Mouse (Mus musculus) cerebellum, adult 2 months (tissue): ENCODE data around the gene Atp10b.

Experiments used
- CTCF ChIP-seq: fragments of 200-500 bp; IDR thresholded peaks from 2 replicates; pipeline ENCODE4 v1.5.1; 2011; ENCODE audit warnings: low read depth, mild to moderate bottlenecking, control low read depth, low read length, moderate library complexity, borderline replicate concordance; ENCODE audit not compliant: insufficient read depth
- POLR2A ChIP-seq: fragments of 200-500 bp; IDR thresholded peaks from 2 replicates; pipeline ENCODE4 v1.6.1; 2011; ENCODE audit warnings: low read length, control low read depth, borderline replicate concordance; ENCODE audit not compliant: insufficient read depth

DNA sequence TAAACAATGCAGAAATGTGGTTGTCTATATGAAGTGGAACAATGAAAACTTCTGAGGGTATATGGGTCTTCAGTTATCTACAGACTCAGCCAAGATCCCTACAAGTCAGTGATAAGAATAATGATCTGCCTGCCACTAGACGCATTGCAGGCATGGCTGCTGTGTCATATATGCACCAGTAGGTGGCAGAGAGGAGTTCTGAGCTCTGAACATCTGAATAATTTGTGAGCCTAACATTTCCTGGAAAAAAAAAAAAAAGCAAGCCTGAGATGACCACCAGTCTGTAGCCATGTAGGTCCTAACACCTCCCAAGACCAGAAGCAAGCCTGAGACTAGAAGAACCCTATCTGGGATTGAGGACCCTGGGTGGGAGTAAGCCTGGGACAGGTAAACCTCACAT lies 63.5 kb downstream of the Atp10b start:
- TF ChIP-seq CTCF = peak; percentile 37; the same call in 1 of the 2 replicates
- no peak for TF ChIP-seq POLR2A
